Mouse (Mus musculus) 3T3-L1 (cell line): Measurements from ENCODE around the gene Gm20388.

Source experiments
- DNase-seq: peaks from one replicate; pipeline ENCODE4 v3.0.0-alpha.2; 2015; ENCODE audit warnings: low read depth, low spot score

Gm20388 gene

DNA sequence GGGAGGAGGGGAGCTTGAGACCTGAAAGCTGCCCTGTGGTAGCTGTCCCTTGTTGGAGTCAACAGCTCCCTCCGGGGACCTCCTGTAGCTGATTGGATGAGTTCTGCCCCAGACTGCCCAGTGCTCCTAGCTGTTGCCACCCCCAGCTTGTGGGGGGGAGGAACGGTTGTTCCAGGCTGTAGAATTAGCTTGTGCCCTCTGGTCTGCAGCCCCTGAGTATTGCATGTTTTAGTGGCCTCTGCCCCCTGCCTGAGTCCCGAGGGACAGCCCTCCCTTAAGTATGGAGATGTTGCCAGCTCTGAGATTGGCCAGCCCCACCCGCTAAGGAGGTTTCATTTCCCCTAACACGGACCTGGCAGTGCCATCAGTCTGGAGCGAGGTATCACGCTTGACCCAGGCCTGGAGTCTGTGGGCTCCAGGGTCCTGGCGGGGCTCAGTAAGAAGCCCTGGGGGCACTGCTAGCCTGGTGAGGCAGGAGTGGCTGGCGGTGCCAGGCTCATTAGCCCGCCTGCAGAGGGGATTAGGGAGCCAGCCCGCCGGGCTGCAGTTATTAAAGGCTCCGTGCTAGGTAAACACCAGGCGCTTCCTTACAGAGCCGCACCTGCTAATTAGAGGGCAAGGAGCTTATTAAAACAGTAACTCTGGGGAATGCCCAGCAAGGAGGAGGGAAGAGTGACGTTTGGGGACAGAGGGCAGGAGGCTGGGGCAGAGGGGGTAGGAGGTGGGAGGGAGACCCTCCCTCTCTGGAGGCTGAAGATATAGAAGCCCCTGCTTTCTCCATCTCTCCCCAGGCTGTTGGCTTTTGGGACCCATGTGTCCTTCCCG, 424.8 kb downstream of the Gm20388 start:
- DNase-seq: peak; percentile 13

DNA sequence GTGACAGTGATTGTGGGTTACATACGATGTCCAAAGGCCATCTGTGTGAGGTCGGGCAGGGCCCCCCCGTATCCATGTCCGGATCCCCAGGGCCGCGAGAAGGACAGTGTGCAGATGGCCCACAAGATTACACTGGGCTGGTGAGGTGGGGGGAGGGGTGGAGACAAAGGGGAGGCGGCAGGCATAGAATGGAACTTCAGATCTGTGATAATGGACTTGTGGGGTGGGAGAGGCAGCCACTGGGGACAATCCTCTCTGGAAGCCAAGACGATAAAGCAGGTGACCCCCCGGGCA, 425.4 kb downstream of the Gm20388 start:
- no peak for DNase-seq

GRCm38 (mm10) chr8:120336909-120337555, 426.4 kb downstream of the Gm20388 start:
- DNase-seq: peak; percentile 67

- DNase-seq: no peak
Observed at GRCm38 (mm10) chr8:120337627-120338026, 427.0 kb downstream of the Gm20388 start.

GRCm38 (mm10) chr8:120338678-120339077, 428.0 kb downstream of the Gm20388 start:
- peak; percentile 70 for DNase-seq

DNA sequence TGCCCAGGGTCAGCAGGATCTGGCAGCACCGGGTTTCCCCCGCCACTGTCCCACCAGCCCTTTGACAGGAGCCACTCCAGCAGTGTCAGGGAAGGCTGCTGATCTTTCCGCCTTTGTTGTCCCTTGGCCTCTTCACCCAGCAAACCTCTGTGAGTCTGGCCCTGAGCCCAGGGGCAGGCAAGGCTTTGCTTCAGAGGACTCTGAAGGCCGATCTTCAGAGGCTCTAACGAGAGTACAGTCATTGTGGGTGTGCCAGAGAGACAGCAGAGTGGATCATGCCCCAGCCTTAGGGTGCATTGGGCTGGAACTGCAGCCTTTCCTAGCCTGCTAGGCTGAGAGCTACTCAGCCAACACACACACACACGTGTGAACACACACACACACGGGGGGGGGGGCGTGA, 429.1 kb downstream of the Gm20388 start:
- no peak for DNase-seq

DNA sequence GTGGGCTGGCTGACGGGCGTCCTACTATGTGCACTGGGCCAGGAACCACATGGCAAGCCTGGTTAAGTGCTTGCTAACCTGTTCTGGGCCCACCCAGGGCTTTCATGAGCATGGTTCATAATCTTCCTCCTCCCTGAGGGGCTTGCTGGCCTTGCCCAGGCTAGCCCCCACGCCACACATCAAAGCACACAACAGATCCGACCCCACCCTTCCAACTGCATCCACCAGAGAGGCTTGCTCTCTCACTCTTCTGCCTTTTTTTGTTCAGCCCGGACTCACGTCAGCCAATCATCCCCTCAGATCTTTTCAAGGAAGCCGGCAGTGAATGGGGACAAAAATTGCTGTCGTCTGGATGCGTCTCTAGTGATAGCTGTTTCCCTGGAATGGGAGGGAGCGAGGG, 430.5 kb downstream of the Gm20388 start:
- DNase-seq: no peak

GRCm38 (mm10) chr8:120342847-120343548, 432.4 kb downstream of the Gm20388 start:
- no peak for DNase-seq

GRCm38 (mm10) chr8:120343582-120343981, 432.9 kb downstream of the Gm20388 start:
- DNase-seq: no peak

- no peak for DNase-seq
Observed at GRCm38 (mm10) chr8:120344166-120344565, 433.5 kb downstream of the Gm20388 start.

DNA sequence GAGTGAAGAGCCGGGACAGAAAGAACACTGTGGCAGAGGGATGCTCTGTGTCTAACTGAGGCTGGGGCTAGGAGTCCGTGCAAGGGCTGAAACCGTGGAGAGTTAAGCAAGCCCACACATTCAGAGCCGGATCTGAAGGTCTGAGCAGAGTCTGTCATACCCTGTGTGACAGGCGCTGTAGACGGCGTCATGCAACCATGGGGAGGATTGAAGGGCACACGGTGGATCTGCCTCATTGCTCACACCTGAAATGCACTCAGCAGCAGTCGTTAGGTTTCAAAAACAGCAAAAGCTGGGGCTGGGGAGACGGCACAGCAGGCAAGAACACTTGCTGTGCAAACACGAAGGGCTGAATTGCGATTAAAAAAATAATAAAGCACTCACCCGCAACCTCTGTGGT, 433.9 kb downstream of the Gm20388 start:
- DNase-seq: no peak

- DNase-seq: no peak
Observed at GRCm38 (mm10) chr8:120347734-120348341, 437.2 kb downstream of the Gm20388 start.

- no peak for DNase-seq
Observed at GRCm38 (mm10) chr8:120348922-120349321, 438.3 kb downstream of the Gm20388 start.

DNA sequence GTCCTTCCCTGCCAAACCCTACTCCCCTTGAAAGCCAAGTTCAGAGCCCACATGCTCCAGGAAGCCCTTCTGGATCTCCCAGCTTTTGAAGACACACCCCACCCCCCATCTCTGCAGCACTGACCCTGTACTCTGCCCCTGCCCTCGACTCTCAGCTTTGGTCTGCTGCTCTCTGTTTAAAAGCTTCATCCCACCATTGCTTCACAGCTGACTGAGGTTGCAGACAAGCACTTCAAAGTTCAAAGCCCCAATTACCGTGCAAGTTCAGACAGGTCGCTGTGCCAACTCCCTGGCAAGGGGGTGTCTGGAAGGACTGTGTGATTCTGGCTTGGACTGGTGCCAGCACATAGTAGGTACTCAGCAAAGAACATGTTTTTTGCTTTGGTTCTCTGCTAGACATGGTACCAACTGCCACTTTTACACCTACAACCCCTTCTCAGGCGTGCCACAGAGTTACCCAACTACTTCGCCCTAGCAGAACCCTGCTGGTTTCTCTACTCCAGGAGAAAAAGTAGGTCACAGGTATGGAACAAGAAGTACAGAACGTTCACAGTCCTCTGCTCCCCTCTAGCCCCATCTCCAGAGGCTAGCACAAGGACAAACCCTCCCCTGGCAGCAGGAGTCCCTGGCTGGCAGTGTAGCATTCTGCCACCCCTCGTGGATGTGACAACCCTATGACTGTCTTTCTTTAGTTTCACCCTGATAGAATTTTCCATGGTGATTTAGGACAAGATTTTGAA, 440.9 kb downstream of the Gm20388 start:
- no peak for DNase-seq

GRCm38 (mm10) chr8:120352096-120352495, 441.5 kb downstream of the Gm20388 start:
- DNase-seq: no peak

- no peak for DNase-seq
Observed at GRCm38 (mm10) chr8:120356067-120356466, 445.4 kb downstream of the Gm20388 start.

DNA sequence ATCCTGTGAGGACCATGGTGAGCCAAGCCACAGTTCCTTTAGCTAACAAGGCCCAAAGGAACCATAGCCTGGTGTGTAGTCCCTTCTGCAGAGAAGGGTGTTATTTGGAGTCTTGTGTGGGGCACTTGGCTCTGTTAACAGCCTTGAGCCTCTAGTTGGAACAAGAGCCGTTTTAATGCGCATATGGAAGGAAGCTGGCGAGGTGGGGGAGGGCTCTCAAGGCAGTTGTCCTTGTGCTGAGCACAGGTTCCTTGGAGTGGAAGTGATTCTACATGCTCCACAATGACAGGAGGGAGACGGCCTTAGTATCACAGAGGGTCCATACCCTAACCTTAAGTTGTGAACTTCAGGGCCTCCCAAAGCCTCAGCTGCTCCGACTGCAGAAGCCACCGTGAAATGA, 446.9 kb downstream of the Gm20388 start:
- no peak for DNase-seq

DNA sequence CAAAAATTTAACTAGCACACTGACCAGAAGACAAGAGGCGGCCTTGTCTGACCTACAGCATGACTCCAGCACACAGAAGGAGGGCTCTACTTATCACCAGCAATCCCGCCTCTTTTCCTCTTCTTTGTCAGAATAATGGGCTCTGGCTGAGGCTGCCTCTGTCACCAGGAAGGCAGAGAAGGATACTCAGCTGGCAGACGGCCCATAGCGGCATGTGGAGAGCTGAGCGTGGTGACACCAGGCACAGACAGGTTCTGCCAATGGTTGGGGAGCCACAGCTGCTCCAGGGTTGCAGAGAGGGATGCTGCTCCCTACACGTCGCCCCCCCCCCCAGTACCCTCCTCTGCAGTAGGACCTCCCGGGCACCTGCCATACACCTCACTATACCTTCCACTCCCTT, 450.7 kb downstream of the Gm20388 start:
- DNase-seq: no peak

- peak; percentile 33 for DNase-seq
Observed at GRCm38 (mm10) chr8:120363552-120364071, 453.0 kb downstream of the Gm20388 start.

- peak; percentile 28 for DNase-seq
Observed at GRCm38 (mm10) chr8:120364093-120364725, 453.6 kb downstream of the Gm20388 start.

GRCm38 (mm10) chr8:120366840-120367239, 456.2 kb downstream of the Gm20388 start:
- DNase-seq: no peak
